Mouse (Mus musculus) heart, embryonic 14.5 days (tissue): ENCODE measurements around the gene Stn1. TPM values are rescaled to one million over a fixed set of nuclear protein-coding genes. Genes with fewer than 3 reads are reported as not detected.

Experiments
- ATAC-seq: fragments of 200-750 bp; cut with Nextera tagmentation; 2 replicates; pipeline ENCODE4 v1.8.0; 2017; ENCODE audit warnings: low read depth, moderate TSS enrichment; ENCODE audit not compliant: insufficient number of reproducible peaks, insufficient read depth, low FRiP score
- H3K27ac ChIP-seq, 2 experiments: fragments of 200-500 bp in 1 of 2; fragments of 300-500 bp in 1 of 2; sonication (generic) in 1 of 2; replicated peaks in 1 of 2; 2 replicates each; pipeline ENCODE4 v1.5.1; 2012 to 2014; ENCODE audit warnings: low read depth in 2 of 2, low read length in 2 of 2, control low read depth in 1 of 2, mild to moderate bottlenecking in 1 of 2, mixed read lengths in 1 of 2; ENCODE audit not compliant: control insufficient read depth in 1 of 2, insufficient read depth in 1 of 2
- H3K27me3 ChIP-seq: fragments of 300-500 bp; sonication (generic); 2 replicates; pipeline ENCODE4 v1.6.1; 2014; ENCODE audit warnings: mild to moderate bottlenecking, low read length, control low read depth; ENCODE audit not compliant: control insufficient read depth, insufficient read depth
- H3K36me3 ChIP-seq: fragments of 300-500 bp; sonication (generic); 2 replicates; pipeline ENCODE4 v1.6.1; 2014; ENCODE audit warnings: mild to moderate bottlenecking, control low read depth, low read length, mixed read lengths; ENCODE audit not compliant: control insufficient read depth, insufficient read depth
- H3K4me1 ChIP-seq, 2 experiments: fragments of 200-500 bp in 1 of 2; fragments of 300-500 bp in 1 of 2; sonication (generic) in 1 of 2; 2 replicates each; pipeline ENCODE4 v1.6.1; 2012 to 2014; ENCODE audit warnings: low read length in 2 of 2, control low read depth in 1 of 2, mixed read lengths in 1 of 2; ENCODE audit not compliant: control insufficient read depth in 2 of 2, insufficient read depth in 2 of 2
- H3K4me2 ChIP-seq: fragments of 300-500 bp; sonication (generic); 2 replicates; pipeline ENCODE4 v1.6.1; 2014; ENCODE audit warnings: mild to moderate bottlenecking, low read length
- H3K4me3 ChIP-seq, 2 experiments: fragments of 200-500 bp in 1 of 2; fragments of 300-500 bp in 1 of 2; sonication (generic) in 1 of 2; 2 replicates each; pipeline ENCODE4 v1.5.1; 2012 to 2014; ENCODE audit warnings: low read length in 2 of 2, mild to moderate bottlenecking in 2 of 2, control low read depth in 1 of 2, low read depth in 1 of 2, moderate library complexity in 1 of 2; ENCODE audit not compliant: control insufficient read depth in 1 of 2, insufficient read depth in 1 of 2
- H3K9ac ChIP-seq: fragments of 300-500 bp; sonication (generic); 2 replicates; pipeline ENCODE4 v1.6.1; 2014; ENCODE audit warnings: mild to moderate bottlenecking, low read length
- H3K9me3 ChIP-seq: fragments of 300-500 bp; sonication (generic); 2 replicates; pipeline ENCODE4 v1.6.1; 2016; ENCODE audit warnings: low read length, control low read depth; ENCODE audit not compliant: control insufficient read depth
- WGBS: fragments of 180-500 bp; shearing (Covaris S2); extraction: QIAGEN DNeasy Blood & Tissue Kit; methylation state at CpG from one replicate; pipeline ENCODE4 v1.1.7; 2014; 5-methylcytosine and 5-hydroxymethylcytosine counted together
- polyA plus RNA-seq: library from polyadenylated mRNA; unstranded; fragments of >200 nt; fragmentation: Nextera tagmentation; extraction: Ambion mirVana; gene quantifications from 2 replicates; pipeline ENCODE4 v1.2.1, GENCODE M21; 2014

Stn1 gene
- polyA plus RNA-seq, 1 experiment from 2014 or later, result 38.9 TPM

DNA sequence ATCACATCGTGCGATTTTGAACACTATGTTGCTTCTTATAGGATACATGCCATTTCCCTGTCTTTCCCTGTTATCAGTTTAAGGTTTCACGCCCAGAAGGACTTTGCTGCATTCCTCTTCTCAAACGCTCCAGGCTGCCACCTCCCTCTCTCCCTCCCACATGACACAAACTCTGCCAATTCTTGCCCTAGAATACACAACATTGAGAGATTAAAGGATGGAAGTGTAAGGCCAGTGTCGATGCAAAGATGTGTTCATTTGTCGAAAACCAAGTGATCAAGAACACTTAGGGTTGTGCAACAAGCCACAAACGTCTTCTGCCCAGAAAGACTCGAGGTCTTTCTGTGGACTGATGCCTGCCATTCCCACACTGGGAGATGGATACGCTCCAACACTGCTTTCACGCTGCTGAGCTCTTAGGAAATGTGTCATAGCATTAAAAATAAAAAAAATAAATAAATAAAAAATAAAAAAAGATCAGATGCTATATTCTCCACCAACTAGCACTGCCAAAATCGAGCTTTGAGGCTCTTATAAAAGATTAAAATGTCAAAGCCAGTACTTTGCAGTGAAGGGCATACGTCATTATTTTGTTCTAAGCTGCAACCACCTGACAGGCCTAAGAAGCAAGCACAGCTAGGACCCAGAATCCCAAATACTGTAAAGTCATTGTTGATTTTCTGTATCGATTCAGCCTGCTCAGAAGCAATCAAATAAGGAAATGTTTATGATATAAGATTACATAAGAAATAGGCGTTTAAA is 22.6 kb upstream of the Stn1 start:
- 40% methylated on average over 14 of the region's 14 CpGs for WGBS
- no peaks in the 10 kb centered on the region for H3K36me3 ChIP-seq
- H3K4me1 ChIP-seq, result peaks cover 15 to 29% of the 10 kb centered on the region in 2 experiments
- H3K27ac ChIP-seq, result peak overlapping the region; percentile 4 to 64; a peak in 2 of 4 replicates
- no peak overlapping the region for H3K4me3 ChIP-seq
- ATAC-seq, result no peak
- no peaks in the 10 kb centered on the region for H3K27me3 ChIP-seq
- no peak overlapping the region for H3K4me2 ChIP-seq
- no peaks in the 10 kb centered on the region for H3K9me3 ChIP-seq
- H3K9ac ChIP-seq, result no peak overlapping the region

DNA sequence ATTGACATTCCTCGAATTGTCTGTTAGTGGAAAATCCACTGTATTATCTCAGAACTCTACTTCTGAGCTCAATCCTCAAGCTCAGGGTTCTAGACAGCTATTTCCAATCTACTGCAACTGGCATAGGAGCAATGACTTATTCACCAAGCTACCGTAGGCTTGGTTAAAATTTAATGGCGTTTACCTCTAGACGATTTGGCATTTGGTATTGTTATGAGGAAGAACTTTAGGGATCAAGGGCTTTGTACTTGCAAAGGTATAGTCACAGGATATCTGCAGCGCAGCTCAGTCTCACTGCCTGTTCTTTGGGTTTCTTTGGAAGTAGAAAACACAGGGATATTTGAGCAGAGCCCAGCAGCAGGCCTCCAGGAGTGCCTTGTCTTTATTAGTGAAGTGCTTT is 21.8 kb upstream of the Stn1 start:
- ATAC-seq, result no peak

DNA sequence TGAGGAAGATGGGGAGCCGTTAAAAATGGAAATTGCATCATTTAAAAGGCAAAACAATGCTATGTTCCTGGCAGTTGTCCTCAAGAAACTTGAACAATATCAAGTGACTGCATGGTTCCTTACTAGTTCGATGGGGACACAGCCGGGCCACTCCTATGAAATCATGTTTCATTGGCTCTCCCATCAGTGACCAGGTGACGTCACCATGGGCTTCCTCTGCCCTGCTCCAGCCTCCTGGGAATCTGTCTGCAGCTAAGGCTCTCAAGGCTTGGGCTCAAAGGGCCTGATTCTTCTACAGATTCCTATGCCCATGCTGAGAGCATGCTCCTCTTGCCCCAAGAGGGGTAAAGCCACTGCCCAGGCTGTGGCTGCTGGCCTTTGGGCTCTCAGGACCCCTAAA is 12.3 kb upstream of the Stn1 start:
- H3K36me3 ChIP-seq, result no peaks in the 10 kb centered on the region
- no peaks in the 10 kb centered on the region for H3K9me3 ChIP-seq
- H3K4me3 ChIP-seq, result no peak overlapping the region
- no peak overlapping the region for H3K27ac ChIP-seq
- no peak overlapping the region for H3K4me2 ChIP-seq
- WGBS, result 75% methylated on average over 4 of the region's 4 CpGs
- ATAC-seq, result no peak
- H3K4me1 ChIP-seq, result no peaks in the 10 kb centered on the region
- H3K9ac ChIP-seq, result no peak overlapping the region
- H3K27me3 ChIP-seq, result no peaks in the 10 kb centered on the region

More for the DNA sequence above, 21.8 kb upstream of the Stn1 start:
- peaks cover 15 to 29% of the 10 kb centered on the region in 2 experiments for H3K4me1 ChIP-seq
- H3K4me3 ChIP-seq, result no peak overlapping the region
- no peaks in the 10 kb centered on the region for H3K9me3 ChIP-seq
- WGBS, result 81% methylated on average over 5 of the region's 5 CpGs
- H3K9ac ChIP-seq, result no peak overlapping the region
- H3K27me3 ChIP-seq, result no peaks in the 10 kb centered on the region
- no peaks in the 10 kb centered on the region for H3K36me3 ChIP-seq
- peak overlapping the region; percentile 8 to 64; a peak in 2 of 4 replicates for H3K27ac ChIP-seq
- H3K4me2 ChIP-seq, result no peak overlapping the region

DNA sequence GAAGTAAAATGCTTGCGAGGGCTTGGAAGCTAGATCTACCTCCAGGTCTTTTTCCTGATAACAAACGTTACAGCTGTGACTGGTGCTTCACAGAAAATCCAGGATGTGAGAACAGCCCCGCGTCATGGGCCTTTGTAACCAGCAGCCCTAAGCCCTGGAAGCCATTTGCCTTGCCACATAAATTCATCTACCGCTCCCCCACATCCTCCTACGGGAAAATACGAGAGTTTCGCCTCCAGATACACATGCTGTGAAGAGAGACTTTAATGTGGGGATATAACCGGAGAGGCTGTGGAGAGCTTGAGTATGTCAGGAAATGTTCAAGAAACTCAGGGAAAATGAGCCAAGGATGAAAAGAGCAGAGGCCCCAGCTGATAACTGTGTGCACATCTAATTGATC is 11.9 kb upstream of the Stn1 start:
- 73% methylated on average over 9 of the region's 9 CpGs for WGBS
- Histone ChIP-seq H3K9me3 (no peaks in the 10 kb centered on the region), H3K4me1 (no peaks in the 10 kb centered on the region), H3K9ac (no peak overlapping the region), H3K27me3 (no peaks in the 10 kb centered on the region), H3K4me2 (no peak overlapping the region), H3K36me3 (no peaks in the 10 kb centered on the region), H3K27ac (no peak overlapping the region), H3K4me3 (no peak overlapping the region)
- ATAC-seq, result no peak

DNA sequence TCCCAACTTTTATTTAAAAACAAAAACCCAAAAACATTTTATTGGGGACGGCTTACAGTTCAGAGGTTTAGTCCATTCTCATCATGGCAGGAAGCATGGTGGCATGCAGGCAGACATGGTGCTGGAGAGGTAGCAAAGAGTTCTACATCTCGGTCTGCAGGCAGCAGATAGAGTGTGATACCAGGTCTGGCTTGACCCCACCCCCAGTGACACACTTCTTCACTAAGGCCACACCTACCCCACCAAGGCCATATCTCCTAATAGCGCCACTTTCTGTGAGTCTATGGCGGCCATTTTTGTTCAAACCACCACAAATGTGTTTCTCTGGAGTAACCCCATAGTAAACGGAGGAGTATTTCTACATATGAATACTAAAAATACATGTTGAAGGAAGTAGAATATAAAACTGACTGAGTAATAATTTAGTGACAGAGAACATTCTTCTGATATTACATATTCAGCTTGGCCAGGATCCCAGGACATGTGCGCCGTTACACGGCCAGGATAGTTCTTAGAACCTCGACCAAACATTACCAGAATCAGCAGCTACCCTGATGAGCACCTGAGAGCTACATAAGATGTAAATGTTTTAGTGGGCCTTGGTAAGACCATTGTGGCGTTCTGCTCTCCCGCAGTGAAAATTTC is 11.2 kb upstream of the Stn1 start:
- H3K4me3 ChIP-seq, result no peak overlapping the region
- H3K9ac ChIP-seq, result no peak overlapping the region
- H3K9me3 ChIP-seq, result no peaks in the 10 kb centered on the region
- no peaks in the 10 kb centered on the region for H3K4me1 ChIP-seq
- no peaks in the 10 kb centered on the region for H3K27me3 ChIP-seq
- 82% methylated on average over 11 of the region's 11 CpGs for WGBS
- H3K36me3 ChIP-seq, result no peaks in the 10 kb centered on the region
- H3K27ac ChIP-seq, result no peak overlapping the region
- ATAC-seq, result no peak
- no peak overlapping the region for H3K4me2 ChIP-seq

DNA sequence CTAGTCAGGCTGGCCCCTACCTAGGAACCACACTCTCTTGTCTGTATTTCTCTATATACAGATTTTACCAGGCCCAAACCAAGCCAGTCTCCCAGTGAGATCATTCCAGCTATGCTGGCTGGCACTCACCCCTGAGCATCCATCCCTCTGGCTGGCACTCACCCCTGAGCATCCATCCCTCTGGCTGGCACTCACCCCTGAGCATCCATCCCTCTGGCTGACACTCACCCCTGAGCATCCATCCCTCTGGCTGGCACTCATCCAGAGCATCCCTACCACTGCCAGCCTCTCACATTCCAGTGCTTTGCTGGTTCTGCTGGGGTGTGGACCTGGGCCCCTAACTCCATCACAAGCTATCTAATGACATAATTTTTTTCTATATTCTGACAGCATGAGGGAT is 8.2 kb upstream of the Stn1 start:
- no peak for ATAC-seq

DNA sequence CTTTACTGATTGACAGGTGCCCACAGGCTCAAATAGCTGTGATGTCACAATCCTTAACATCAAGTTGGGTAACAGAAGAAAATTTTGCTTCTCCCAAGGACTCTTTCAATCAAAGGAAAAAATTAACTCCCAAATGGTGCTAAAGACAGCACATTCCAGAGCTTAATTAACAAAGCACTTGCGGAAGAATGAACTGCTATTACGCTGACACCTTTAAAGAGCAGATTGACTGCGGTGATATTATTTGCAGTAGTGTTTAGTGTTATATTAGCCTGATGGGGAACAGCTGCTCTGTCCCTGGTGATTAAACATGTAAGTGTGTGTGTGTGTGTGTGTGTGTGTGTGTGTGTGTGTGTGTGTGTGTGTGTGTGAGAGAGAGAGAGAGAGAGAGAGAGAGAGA is 7.7 kb upstream of the Stn1 start:
- Histone ChIP-seq H3K4me2 (no peak overlapping the region), H3K9me3 (no peaks in the 10 kb centered on the region), H3K4me3 (no peak overlapping the region), H3K36me3 (no peaks in the 10 kb centered on the region), H3K27me3 (no peaks in the 10 kb centered on the region), H3K27ac (no peak overlapping the region), H3K9ac (no peak overlapping the region), H3K4me1 (peaks cover 7 to 10% of the 10 kb centered on the region in 2 experiments)
- no peak for ATAC-seq
- 66% methylated on average over 3 of the region's 3 CpGs for WGBS

More for the DNA sequence above, 8.2 kb upstream of the Stn1 start:
- Histone ChIP-seq H3K4me1 (peaks cover 7 to 10% of the 10 kb centered on the region in 2 experiments), H3K36me3 (no peaks in the 10 kb centered on the region), H3K27me3 (no peaks in the 10 kb centered on the region), H3K27ac (no peak overlapping the region), H3K9ac (no peak overlapping the region), H3K9me3 (no peaks in the 10 kb centered on the region), H3K4me2 (no peak overlapping the region), H3K4me3 (no peak overlapping the region)
